Mouse (Mus musculus) heart, postnatal 4 days (tissue): Measurements from ENCODE around the gene Gbgt1. TPM values are rescaled to one million over a fixed set of nuclear protein-coding genes. Genes with fewer than 3 reads are reported as not detected.

Source experiments
- DNase-seq: peaks from one replicate; pipeline ENCODE4 v3.0.0; 2021
- total RNA-seq, 2 experiments: library from RNA; stranded (reverse); gene quantifications; 2 replicates each; pipeline ENCODE4 v1.2.3; 2021

The Gbgt1 gene
- total RNA-seq, 2 experiments from 2014 or later: 0.83 to 1.8 TPM

DNA sequence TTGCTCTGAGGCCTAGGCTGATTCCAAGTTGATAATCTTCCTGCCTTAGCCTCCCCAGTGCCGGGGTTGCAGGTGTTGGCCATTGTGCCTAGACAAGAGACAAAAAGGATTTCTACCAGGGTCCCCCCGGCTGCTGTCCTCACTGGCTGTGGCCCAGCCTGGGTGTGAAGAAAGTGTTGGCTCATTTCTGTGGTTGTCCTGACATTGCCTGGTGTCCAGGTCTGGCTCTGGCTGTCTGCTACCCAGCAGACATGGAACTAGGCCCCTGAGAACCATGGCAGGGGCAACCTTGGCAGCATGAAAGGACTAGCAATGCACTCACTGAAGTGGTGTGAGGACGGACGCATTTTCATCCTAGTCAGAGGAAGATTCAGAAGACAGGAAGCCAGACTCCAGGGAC, 33.2 kb downstream of the Gbgt1 start:
- DNase-seq: no peak

DNA sequence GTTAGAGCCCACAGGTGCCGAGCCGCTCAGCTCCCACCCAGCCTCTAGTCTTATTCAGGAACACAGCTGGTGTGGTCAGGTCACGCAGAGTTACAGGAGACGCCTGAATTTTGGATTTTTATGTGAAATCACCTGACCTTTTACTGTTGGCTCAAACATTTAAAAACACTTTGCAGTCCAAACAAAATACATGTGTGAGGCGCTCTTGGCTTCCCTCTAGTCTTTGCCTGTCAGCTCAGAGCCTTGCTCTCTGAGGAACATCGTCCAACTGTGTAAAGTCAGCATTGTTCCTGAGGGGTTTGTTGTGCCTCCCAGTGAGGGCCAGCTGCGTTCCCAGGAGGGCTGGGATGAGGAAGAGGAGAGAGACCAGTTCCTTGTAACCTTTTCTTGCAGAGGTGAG, 33.6 kb downstream of the Gbgt1 start:
- DNase-seq: no peak

- peak; percentile 93 for DNase-seq
Observed at GRCm38 (mm10) chr2:28532938-28533771, 36.5 kb downstream of the Gbgt1 start.

GRCm38 (mm10) chr2:28533901-28534435, 37.3 kb downstream of the Gbgt1 start:
- no peak for DNase-seq

DNA sequence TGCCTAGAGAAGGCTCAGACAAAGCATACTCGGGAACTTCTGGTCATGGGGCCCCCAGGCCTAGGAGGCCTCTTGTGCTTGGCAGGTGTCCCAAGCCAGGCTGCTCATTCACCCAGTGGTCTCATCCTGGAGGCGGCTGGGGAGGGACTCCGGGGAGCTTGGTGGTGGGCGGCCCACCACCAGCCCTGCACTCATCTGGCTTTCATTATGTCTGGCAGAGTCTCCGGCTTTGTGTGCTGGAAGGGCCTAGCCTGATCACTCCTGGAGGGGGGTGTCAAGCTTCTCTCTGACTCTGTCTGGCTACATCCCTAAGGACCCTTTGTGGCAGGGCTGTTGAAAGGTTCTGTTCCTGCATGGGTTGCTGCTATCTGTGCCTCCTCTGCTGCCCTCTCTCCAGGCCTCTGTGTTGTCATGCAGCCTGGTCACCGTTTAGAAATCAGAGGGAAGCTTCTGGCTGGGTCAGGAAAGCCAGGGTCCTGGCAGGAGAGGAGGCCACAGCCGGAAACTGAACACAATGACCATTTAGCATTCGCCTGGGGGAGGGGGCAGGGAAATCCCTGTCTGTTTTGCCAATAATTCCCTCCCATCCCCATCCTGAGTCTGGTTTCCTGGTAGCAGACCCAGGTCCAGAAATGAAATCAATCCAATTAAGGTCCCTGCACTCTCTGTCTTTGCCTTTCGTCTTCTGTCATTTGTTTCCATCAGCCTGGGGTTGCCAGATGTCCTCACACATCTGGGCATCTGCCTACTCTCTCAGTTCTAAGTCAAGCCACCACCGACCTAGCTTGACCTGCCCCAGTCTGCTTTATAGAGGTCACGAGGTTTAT, 38.0 kb downstream of the Gbgt1 start:
- DNase-seq: peak; percentile 70

- no peak for DNase-seq
Observed at GRCm38 (mm10) chr2:28535263-28535540, 38.5 kb downstream of the Gbgt1 start.

GRCm38 (mm10) chr2:28535650-28536049, 39.0 kb downstream of the Gbgt1 start:
- peak; percentile 44 for DNase-seq

- DNase-seq: peak; percentile 42
Observed at GRCm38 (mm10) chr2:28536166-28536565, 39.5 kb downstream of the Gbgt1 start.

GRCm38 (mm10) chr2:28536766-28537633, 40.3 kb downstream of the Gbgt1 start:
- no peak for DNase-seq

GRCm38 (mm10) chr2:28537634-28537920, 40.9 kb downstream of the Gbgt1 start:
- no peak for DNase-seq

- no peak for DNase-seq
Observed at GRCm38 (mm10) chr2:28537995-28538816, 41.5 kb downstream of the Gbgt1 start.

GRCm38 (mm10) chr2:28538817-28539128, 42.1 kb downstream of the Gbgt1 start:
- no peak for DNase-seq

- peak; percentile 78 for DNase-seq
Observed at GRCm38 (mm10) chr2:28539206-28539605, 42.5 kb downstream of the Gbgt1 start.

DNA sequence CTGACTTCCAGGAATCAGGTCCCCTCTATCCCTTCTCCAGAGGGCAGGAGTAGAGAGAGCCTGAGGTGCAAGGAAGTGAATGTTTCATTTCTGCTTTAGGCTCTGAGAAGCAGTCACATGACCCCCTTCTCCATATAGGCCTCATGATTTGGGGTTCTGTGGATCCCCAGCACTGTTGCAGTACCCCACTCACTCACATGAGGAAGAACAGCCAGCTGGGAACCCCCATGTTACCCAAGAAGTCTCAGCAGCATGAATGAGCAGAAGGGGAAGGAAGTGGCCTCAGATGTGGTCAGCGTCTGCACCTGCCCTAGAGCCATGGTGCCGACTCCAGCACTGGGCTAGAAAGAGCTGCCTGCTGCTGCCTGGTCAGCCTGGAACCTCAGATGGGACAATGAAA, 43.3 kb downstream of the Gbgt1 start:
- DNase-seq: no peak

DNA sequence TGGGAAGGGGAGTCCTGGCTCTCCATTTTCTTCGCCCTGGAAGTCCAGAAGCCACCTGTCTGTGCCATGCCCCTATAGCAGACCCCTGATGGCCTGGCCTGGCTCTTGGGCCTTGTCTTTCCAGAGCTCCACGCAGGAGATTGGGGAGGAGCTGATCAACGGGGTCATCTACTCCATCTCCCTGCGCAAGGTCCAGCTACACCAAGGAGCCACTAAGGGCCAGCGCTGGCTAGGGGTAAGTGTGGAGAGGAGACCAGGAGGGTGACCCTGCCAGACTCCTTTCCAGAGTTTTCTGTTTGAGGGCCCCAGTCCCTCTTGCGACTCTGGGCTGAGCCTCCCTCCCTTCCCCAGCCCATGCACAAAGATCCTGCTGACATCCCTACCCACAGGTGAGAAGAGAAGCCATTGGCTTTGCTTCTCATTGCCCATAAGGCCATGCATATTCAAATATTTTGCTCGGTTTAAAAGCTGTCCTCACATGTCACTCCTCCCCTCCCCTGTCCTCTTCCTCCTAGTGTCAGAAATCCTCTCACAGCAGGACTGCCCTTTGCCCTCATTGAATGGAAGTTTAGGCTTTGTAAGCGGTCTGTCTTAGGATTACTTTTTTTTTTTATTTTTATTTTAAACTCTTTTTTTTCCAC, 44.0 kb downstream of the Gbgt1 start:
- DNase-seq: no peak

DNA sequence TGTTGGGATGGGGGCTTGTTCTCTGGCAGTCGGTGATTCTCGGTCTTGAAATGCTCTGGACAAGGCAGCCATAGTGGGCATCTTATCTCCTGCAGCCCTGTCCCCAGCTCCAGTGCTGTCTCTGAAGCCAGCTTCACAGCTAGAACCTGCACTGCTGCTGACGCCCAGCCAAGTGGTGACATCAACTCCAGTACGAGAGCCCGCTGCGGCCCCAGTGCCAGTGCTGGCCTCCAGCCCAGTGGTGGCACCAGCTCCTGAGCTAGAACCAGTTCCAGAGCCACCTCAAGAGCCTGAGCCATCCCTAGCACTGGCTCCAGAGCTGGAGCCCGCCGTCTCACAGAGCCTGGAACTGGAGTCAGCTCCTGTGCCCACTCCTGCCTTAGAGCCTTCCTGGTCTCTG, 47.2 kb downstream of the Gbgt1 start:
- DNase-seq: no peak

DNA sequence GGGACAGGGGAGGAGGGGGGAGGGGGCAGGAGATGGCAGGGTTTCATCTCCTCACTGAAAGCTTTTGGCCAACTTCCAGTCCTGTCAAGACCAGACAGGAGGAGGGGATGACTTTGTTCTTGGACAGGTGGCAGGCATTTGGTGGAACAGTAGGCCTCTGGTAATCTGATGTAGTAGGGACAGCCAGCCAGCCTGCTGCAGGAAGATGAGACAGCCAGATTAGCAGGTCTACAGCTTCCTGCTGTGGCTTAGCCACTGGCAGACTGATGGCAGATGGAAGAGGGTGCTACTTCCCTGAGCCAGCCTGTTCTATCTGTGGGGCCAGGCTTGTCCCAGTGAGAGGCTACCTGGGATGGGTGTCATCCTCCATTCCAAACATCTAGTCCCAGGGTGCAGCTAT, 49.3 kb downstream of the Gbgt1 start:
- DNase-seq: no peak

DNA sequence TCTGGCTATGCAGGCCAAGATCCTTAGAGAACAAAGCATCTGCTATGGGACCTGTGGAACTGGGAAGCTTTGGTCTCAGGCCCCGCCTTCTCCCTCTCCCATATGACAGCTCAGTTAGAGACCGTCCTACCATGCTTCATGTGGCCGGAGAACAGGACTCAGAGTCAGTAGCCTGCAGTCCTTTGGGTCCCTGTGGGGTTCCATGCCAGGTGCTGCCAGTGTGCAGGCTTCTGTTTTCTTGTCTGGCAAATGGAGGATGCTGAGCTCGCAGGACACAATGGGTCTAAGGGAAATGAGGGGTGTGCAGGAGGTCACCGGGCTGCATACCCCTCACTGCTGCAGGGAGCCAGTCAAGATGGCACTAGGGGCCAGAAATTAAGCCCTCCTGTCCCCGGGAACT, 49.9 kb downstream of the Gbgt1 start:
- no peak for DNase-seq

GRCm38 (mm10) chr2:28547237-28548172, 50.8 kb downstream of the Gbgt1 start:
- peak; percentile 92 for DNase-seq

- no peak for DNase-seq
Observed at GRCm38 (mm10) chr2:28549157-28549556, 52.5 kb downstream of the Gbgt1 start.
